Mouse (Mus musculus) hindbrain, postnatal 0 days (tissue): ENCODE measurements around the gene 5730522E02Rik. TPM values are rescaled to one million over a fixed set of nuclear protein-coding genes. Genes with fewer than 3 reads are reported as not detected.

Source experiments
- ATAC-seq: fragments of 200-750 bp; cut with Nextera tagmentation; 2 replicates; pipeline ENCODE4 v1.8.0; 2017; ENCODE audit warnings: mild to moderate bottlenecking, moderate TSS enrichment, moderate library complexity
- DNase-seq: peaks from one replicate; pipeline ENCODE4 v3.0.0-alpha.2; 2015; ENCODE audit warnings: low spot score
- H3K27ac ChIP-seq: fragments of 300-500 bp; sonication (generic); 2 replicates; pipeline ENCODE4 v1.5.1; 2014; ENCODE audit warnings: mild to moderate bottlenecking
- H3K27me3 ChIP-seq: fragments of 300-500 bp; sonication (generic); 2 replicates; pipeline ENCODE4 v1.6.1; 2014; ENCODE audit warnings: low read length, mixed read lengths; ENCODE audit not compliant: insufficient read depth
- H3K36me3 ChIP-seq: fragments of 300-500 bp; sonication (generic); 2 replicates; pipeline ENCODE4 v1.6.1; 2014; ENCODE audit warnings: low read length, mixed read lengths; ENCODE audit not compliant: insufficient read depth
- H3K4me1 ChIP-seq: fragments of 300-500 bp; sonication (generic); 2 replicates; pipeline ENCODE4 v1.6.1; 2014; ENCODE audit warnings: antibody characterized with exemption, low read length, mixed read lengths; ENCODE audit not compliant: insufficient read depth
- H3K4me2 ChIP-seq: fragments of 300-500 bp; sonication (generic); 2 replicates; pipeline ENCODE4 v1.6.1; 2014; ENCODE audit warnings: low read depth, mild to moderate bottlenecking, low read length, moderate library complexity, mixed read lengths
- H3K4me3 ChIP-seq: fragments of 300-500 bp; sonication (generic); 2 replicates; pipeline ENCODE4 v1.5.1; 2014; ENCODE audit warnings: low read length
- H3K9ac ChIP-seq: fragments of 300-500 bp; sonication (generic); replicated peaks from 2 replicates; pipeline ENCODE4 v1.6.1; 2014; ENCODE audit warnings: mild to moderate bottlenecking, low read length, moderate library complexity, mixed read lengths
- H3K9me3 ChIP-seq: fragments of 300-500 bp; sonication (generic); 2 replicates; pipeline ENCODE4 v1.6.1; 2016; ENCODE audit warnings: low read length, mixed read lengths
- CTCF ChIP-seq: IDR thresholded peaks from 2 replicates; pipeline ENCODE4 v1.5.1; 2016; ENCODE audit warnings: antibody characterized with exemption, control low read depth, low read depth
- WGBS: fragments of 180-500 bp; shearing (Covaris S2); extraction: QIAGEN DNeasy Blood & Tissue Kit; methylation state at CpG from one replicate; pipeline ENCODE4 v1.1.7; 2014; 5-methylcytosine and 5-hydroxymethylcytosine counted together
- polyA plus RNA-seq: library from polyadenylated mRNA; unstranded; fragments of >200 nt; fragmentation: Nextera tagmentation; extraction: Ambion mirVana; gene quantifications from 2 replicates; pipeline ENCODE4 v1.2.1, GENCODE M21; 2015
- total RNA-seq: library from RNA; depleted of rRNA; stranded (reverse); fragments of >200 nt; gene quantifications from 2 replicates; pipeline ENCODE4 v1.2.3, GENCODE M21; 2014

Gene 5730522E02Rik
- total and polyA plus RNA-seq, 2 experiments from 2014 or later = 5.4 to 11.6 TPM

DNA sequence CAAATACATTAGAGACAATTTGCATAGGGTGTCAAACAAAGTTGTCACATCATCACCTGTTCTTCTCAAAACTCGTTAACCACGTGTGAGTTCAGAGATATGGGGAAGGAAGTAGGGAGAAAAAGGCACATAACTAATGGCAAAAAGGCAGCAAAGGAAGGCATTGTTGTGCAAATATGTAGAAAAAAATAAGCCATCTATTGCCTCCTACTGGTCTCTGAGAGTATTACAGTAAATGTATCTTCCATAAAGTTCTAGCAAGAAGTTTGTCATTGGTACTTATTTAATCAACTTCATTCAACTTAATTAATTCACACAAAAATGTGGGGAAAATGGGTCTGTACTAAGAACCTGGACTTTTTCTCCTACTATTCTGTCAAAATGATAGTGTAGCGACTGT is 466.9 kb downstream of the 5730522E02Rik start:
- ATAC-seq (no peak), DNase-seq (no peak)
- H3K4me2 ChIP-seq = no peak overlapping the region
- no peaks in the 10 kb centered on the region for H3K4me1 ChIP-seq
- WGBS = 94% methylated on average over 3 of the region's 3 CpGs
- no peaks in the 10 kb centered on the region for H3K27me3 ChIP-seq
- TF ChIP-seq CTCF = no peak
- H3K9ac ChIP-seq = no peak overlapping the region
- H3K9me3 ChIP-seq = no peaks in the 10 kb centered on the region
- H3K36me3 ChIP-seq = no peaks in the 10 kb centered on the region
- H3K4me3 ChIP-seq = no peak overlapping the region
- H3K27ac ChIP-seq = no peak overlapping the region

DNA sequence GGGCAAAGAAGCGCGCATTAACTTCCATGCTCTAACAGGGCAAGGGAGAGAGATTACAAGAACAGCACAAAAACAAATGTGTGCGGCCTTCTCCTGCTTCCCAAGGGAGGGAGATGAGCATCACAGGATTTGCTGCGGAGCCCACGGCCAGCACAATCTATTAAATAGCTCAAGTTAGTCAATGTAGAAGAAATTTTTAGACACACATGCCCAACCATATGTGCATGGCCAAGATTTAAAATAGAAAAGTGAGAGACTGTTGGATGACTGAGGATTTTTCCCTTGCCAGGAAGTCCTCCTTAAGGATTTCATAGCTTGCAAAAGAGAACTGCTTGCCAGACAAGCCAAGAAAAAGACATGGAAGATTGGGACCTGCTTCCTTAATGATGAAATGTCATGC is 473.3 kb downstream of the 5730522E02Rik start:
- H3K4me3 ChIP-seq = no peak overlapping the region
- no peaks in the 10 kb centered on the region for H3K4me1 ChIP-seq
- TF ChIP-seq CTCF = no peak
- H3K36me3 ChIP-seq = no peaks in the 10 kb centered on the region
- no peaks in the 10 kb centered on the region for H3K27me3 ChIP-seq
- WGBS = 75% methylated on average over 5 of the region's 5 CpGs
- H3K9ac ChIP-seq = no peak overlapping the region
- no peak overlapping the region for H3K27ac ChIP-seq
- DNase-seq (no peak), ATAC-seq (no peak)
- no peak overlapping the region for H3K4me2 ChIP-seq
- no peaks in the 10 kb centered on the region for H3K9me3 ChIP-seq

DNA sequence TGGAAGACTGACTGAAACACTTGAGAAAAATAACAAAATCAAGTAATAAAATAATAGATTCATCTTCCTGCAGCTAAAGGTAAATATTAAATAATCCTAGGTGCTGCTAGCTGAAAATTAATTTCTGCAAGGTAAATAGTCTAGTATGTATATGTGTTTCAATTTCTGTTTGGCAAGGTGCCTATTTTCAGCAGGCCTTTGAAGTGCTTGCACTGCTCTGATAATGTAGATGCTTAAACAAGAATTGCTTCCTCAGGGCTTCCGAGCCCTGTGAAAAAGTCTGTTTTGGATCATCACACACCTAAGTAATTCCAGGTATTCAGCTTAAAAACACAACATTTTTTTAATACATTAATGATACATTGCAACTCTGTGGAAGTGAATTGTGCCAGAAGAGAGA is 481.1 kb downstream of the 5730522E02Rik start:
- DNase-seq = no peak
- Histone ChIP-seq H3K27ac (no peak overlapping the region), H3K27me3 (no peaks in the 10 kb centered on the region), H3K4me2 (no peak overlapping the region), H3K4me3 (no peak overlapping the region), H3K9ac (no peak overlapping the region), H3K9me3 (no peaks in the 10 kb centered on the region), H3K4me1 (no peaks in the 10 kb centered on the region), H3K36me3 (no peaks in the 10 kb centered on the region)
- WGBS = 64% methylated on average over 1 of the region's 1 CpGs
- no peak for ATAC-seq
- no peak for TF ChIP-seq CTCF

DNA sequence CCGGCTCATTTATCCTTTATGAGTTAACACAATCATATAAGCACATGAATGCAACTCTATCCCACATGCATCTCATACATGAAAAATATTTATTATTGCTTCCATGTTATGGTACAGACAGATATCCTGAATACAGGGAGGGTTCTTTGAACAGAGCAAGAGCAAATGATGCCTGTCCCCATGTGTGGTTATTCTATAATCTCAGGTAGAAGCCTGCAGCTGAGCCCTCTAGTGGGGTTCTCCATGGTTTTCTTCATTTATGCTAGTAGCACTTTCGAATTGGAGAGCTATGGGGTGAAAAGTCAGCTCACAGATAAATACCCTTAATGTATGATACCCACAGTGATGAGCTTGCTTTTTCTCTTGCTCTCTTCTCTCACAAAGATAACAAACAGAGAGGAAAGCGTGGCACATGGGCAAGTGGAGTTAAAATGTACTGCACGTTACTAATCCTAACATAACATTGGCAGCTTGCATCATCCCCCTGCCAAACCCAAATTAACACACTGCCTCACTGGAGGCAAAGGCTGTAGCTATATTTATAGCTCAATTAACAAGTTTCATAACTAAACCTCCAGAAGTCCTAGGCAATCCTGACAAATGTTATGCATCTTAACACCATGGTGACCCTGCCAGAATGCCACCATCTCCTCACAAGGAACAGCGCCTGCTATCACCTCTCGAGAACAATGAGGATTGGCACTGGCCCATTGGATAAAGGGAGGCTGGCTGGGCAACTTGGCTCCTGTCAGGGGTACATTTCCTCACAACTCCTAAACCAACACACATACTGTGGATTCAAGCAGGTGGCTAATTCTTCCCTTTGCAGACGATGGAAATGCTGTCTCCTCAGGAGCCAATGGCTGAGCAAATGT is 494.9 kb downstream of the 5730522E02Rik start:
- Histone ChIP-seq H3K9me3 (no peaks in the 10 kb centered on the region), H3K27ac (no peak overlapping the region), H3K27me3 (no peaks in the 10 kb centered on the region), H3K36me3 (no peaks in the 10 kb centered on the region), H3K9ac (no peak overlapping the region), H3K4me3 (no peak overlapping the region), H3K4me1 (no peaks in the 10 kb centered on the region), H3K4me2 (no peak overlapping the region)
- ATAC-seq (0 out of 2 replicates have a peak, but pooled peaks have one; percentile 47), DNase-seq (peak; percentile 32)
- 58% methylated on average over 7 of the region's 7 CpGs for whole genome bisulfite sequencing
- TF ChIP-seq CTCF = no peak

DNA sequence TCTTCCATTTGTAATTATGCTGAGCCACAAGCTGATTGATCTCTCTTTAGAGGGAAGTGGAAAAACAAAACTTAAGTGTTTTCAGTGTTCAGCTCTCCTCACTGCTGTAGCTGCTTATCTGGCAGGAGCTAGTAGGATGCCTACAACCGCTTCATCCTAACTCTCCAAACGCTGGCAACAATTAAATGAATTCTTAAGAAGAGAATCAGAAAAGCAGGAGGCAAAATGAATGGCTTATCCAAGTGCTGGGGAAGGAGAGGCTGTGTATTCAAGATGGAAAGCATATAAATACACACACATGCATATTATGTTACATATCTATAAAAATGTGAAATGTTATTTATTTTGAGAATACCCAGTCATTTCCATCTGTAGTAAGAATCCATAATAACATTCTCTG is 500.0 kb downstream of the 5730522E02Rik start:
- H3K9ac ChIP-seq = no peak overlapping the region
- DNase-seq (no peak), ATAC-seq (no peak)
- no peak overlapping the region for H3K27ac ChIP-seq
- no peak overlapping the region for H3K4me2 ChIP-seq
- no peaks in the 10 kb centered on the region for H3K4me1 ChIP-seq
- no peak for TF ChIP-seq CTCF
- no peak overlapping the region for H3K4me3 ChIP-seq
- no peaks in the 10 kb centered on the region for H3K36me3 ChIP-seq
- H3K27me3 ChIP-seq = no peaks in the 10 kb centered on the region
- no peaks in the 10 kb centered on the region for H3K9me3 ChIP-seq
- WGBS = 64% methylated on average over 2 of the region's 2 CpGs

DNA sequence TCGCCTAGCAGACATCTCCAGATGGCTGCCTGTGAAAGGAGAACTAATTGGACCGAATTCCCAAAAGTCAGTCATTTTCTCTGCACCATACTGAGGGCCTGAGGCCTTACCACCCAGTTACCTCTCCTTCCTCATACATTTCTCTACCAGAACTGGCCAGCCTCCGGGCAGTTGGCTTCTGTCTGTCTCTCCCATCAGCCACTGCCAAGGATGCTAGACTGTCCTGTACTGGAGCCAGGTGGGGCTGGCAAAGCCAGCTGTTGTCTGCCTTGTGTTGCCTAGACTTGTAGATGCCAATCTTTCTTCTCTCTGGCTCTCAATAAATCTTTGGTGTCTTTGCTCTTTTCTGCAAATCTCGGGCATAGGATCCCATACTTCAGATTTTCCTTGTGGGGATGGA is 500.7 kb downstream of the 5730522E02Rik start:
- DNase-seq = peak; percentile 26
- 67% methylated on average over 4 of the region's 4 CpGs for WGBS
- Histone ChIP-seq H3K27ac (no peak overlapping the region), H3K4me2 (no peak overlapping the region), H3K9me3 (no peaks in the 10 kb centered on the region), H3K4me1 (no peaks in the 10 kb centered on the region), H3K27me3 (no peaks in the 10 kb centered on the region), H3K4me3 (no peak overlapping the region), H3K36me3 (no peaks in the 10 kb centered on the region), H3K9ac (no peak overlapping the region)
- no peak for TF ChIP-seq CTCF
- no peak for ATAC-seq
